Mouse (Mus musculus) G1E-ER4 (cell line): ENCODE data around the gene Slc22a23. TPM values are rescaled to one million over a fixed set of nuclear protein-coding genes. Genes with fewer than 3 reads are reported as not detected.

ENCODE experiments used
- GATA1 ChIP-seq: IDR thresholded peaks from one replicate; pipeline ENCODE4 v1.8.0; 2012; ENCODE audit warnings: low read length, inconsistent platforms
- polyA plus RNA-seq: library from polyadenylated mRNA; stranded (reverse); fragments of >175 nt; gene quantifications from 2 replicates; pipeline ENCODE4 v1.2.3, GENCODE M21; 2012

Gene Slc22a23
- polyA plus RNA-seq, 1 experiment: 145 TPM

GRCm38 (mm10) chr13:34292042-34292441 lies 52.9 kb downstream of the Slc22a23 start:
- no peak for TF ChIP-seq GATA1

- no peak for TF ChIP-seq GATA1
These were observed 54.6 kb downstream of the Slc22a23 start for GRCm38 (mm10) chr13:34290346-34290745.

DNA sequence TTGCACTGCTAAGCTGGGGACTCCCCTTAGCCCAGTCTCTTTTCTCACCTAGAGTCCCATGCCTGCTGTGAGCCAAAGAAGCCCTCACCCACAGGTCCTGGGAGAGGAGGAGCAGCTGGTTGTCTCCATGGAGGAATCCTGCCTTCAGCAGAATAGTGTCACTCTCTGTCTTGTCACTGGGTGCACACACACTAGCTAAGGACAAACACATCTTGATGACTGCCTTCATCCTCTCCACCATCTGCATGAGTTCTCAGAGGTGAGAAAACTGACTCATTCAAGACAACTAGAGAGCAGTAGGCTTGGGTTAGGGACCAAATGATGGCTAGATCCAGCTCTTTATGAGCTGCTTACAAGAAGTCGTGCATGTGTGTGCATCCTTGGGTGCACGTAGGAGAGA lies 55.4 kb downstream of the Slc22a23 start:
- no peak for TF ChIP-seq GATA1

DNA sequence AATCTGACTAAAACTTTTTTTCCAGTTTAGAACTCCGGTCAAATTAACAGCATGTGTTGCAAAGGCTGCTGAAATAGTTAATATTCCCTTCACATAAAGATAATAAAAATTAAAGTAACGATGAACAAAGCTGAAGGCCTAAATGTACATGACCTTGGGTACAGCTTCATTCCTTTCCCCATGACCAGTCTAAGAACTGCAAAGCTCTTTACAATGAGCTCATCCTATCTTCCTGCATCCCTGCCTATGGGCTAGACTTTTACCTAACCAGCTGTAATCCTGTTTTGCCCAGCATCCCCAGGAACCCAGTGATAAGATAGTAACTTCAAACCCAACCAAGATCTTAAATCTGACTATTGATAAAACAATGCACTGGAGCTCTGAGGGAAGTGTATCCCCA lies 56.9 kb downstream of the Slc22a23 start:
- no peak for TF ChIP-seq GATA1

- TF ChIP-seq GATA1: no peak
These were observed 57.3 kb downstream of the Slc22a23 start for GRCm38 (mm10) chr13:34287601-34288083.

GRCm38 (mm10) chr13:34281360-34281759 lies 63.6 kb downstream of the Slc22a23 start:
- TF ChIP-seq GATA1: no peak

- TF ChIP-seq GATA1: no peak
These were observed 66.2 kb downstream of the Slc22a23 start for GRCm38 (mm10) chr13:34278759-34279270.

- TF ChIP-seq GATA1: no peak
These were observed 66.7 kb downstream of the Slc22a23 start for GRCm38 (mm10) chr13:34278288-34278701.

DNA sequence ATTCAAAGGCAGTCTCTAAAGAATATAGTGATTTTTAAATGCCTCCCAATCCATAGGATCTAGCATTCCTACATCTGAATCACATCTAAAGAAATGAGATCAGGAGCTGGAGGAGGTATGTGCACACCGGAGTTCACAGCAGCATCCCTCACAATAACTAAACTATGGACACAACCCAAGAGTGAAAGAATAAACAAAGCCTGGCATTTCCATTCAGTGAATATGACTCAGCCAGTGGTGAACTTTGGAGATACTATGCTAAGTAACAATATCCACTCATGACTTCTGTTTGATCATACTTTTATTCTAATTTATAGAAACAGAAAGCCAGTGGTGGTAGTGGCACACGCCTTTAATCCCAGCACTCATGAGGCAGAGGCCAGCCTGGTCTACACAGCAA lies 67.4 kb downstream of the Slc22a23 start:
- no peak for TF ChIP-seq GATA1

GRCm38 (mm10) chr13:34277001-34277400 lies 68.0 kb downstream of the Slc22a23 start:
- TF ChIP-seq GATA1: no peak

- TF ChIP-seq GATA1: no peak
These were observed 70.1 kb downstream of the Slc22a23 start for GRCm38 (mm10) chr13:34274890-34275289.

DNA sequence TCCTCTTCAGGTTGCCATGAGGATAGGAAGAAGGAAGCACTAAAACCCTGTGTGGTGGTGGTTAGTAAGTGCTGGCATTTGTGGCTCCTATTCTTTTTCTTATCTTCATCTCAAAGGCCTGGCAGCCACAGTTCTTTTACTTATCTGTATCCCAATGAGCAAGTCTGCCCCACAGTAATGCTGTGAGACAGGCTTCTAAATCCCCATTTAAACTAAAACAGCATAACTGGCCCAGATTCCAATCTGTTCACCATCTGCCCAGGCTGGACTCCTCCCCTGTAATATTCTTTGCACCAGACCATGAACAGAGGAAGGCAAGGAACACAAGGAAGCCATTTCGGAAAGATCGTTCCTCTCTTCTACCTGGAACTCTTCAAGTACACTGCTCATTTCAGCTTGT lies 70.6 kb downstream of the Slc22a23 start:
- no peak for TF ChIP-seq GATA1

DNA sequence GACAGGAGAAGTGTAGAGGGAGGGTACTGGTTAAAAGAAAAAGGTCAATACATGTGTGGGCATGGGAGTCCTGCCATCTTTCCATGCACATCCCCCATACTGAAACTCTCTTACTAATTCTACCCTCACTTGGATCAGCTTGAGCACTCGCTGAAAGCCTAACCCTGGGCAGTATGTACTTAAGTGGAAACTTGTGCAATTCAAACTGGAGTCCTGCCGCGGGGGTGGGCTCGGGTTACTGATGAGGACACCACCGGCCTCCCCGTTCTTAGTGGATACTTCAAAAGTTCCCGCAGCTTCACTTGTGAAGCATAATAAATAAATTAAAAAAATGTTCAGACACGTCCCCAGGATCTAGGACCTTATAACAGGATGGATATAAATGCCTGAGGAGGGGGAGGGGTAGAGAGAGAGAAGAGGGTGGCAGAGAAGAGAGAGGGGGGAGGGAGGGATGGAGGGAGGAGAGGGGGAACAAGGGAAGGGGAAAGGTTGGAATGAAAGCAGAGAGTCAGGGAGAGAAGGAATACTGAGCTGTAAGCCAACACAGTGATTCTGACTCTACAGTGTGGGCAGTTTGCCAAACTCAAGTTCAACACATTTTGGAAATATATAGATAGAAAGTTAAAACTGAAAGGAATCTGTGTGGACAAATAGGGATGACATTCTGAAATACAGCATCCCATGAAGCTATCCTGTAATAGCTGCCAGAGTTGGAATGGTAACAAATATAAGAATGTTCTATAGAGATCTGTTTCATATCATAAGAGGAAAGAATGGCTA lies 72.5 kb downstream of the Slc22a23 start:
- TF ChIP-seq GATA1: no peak

DNA sequence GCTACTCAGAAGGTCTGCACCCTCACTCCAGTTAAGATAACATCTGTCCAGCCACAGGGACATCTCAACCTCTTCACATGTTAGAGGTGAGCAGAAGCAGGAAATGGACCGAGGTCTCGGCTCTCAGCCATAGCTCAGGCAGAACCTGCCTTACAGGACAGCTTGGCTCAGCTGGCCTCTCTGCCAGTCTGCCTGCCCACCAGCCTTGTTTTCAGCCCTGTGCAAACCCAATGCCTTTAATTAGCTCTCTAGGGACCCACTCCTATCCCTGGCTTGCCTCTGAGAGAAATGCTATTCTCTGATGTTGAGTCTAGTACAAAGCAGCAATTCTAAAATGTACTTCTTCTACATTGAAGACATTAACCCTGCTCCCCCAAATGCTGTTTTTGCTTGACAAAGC lies 73.3 kb downstream of the Slc22a23 start:
- no peak for TF ChIP-seq GATA1

- no peak for TF ChIP-seq GATA1
These were observed 73.9 kb downstream of the Slc22a23 start for GRCm38 (mm10) chr13:34270886-34271602.

DNA sequence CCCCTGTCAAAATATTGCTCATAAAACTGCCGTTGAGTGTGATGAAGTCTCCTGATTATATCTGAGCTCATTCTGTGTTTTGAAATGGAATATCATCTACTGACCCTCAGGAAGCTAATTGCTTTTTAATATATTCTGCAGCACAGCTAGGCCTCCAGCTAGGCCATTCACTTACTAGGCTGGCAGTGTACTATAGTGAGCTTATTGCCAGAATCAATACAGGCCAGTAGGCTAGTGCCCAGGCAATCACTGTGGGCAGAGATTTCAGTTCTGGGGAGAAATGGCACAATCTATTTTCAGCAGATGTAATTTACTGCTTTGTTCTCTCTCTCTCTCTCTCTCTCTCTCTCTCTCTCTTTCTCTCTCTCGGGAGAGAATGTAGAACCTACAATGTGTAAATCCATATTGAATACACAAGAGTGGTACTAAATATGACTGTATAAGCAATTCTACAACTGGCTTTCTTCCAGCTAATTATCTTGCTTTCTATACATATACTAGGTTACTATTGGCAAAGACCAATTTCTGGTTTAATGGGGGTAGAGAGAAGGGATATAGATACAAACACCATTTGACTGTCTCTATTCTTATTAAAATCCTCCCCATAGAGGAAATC lies 75.5 kb downstream of the Slc22a23 start:
- TF ChIP-seq GATA1: no peak
